Mouse (Mus musculus) spleen, adult 2 months (tissue): ENCODE measurements around the gene Bmx.

ENCODE experiments used
- CTCF ChIP-seq: fragments of 200-500 bp; IDR thresholded peaks from 2 replicates; pipeline ENCODE4 v1.5.1; 2011; ENCODE audit warnings: mild to moderate bottlenecking, inconsistent platforms; ENCODE audit not compliant: insufficient read depth, insufficient read length, insufficient replicate concordance; ENCODE audit errors: extremely low read depth
- POLR2A ChIP-seq: fragments of 200-500 bp; IDR thresholded peaks from 2 replicates; pipeline ENCODE4 v1.6.1; 2011; ENCODE audit warnings: low read depth, low read length, inconsistent platforms

GRCm38 (mm10) chrX:164189880-164190279 lies 68.1 kb downstream of the Bmx start:
- TF ChIP-seq POLR2A (no peak), CTCF (no peak)
